Mouse (Mus musculus) embryonic facial prominence, embryonic 14.5 days (tissue): ENCODE measurements at regions not wholly inside any gene's neighbourhood (a gene's known extent, or its start where the extent isn't known, plus 50 kb on each side); places are given as distances from the start of the nearest gene placed in this dataset.

Experiments
- ATAC-seq: fragments of 200-750 bp; cut with Nextera tagmentation; 2 replicates; pipeline ENCODE4 v1.8.0; 2017; ENCODE audit warnings: low read depth, moderate number of reproducible peaks, moderate TSS enrichment
- DNase-seq: peaks from one replicate; pipeline ENCODE4 v3.0.0-alpha.2; 2015; ENCODE audit warnings: low spot score
- H3K27ac ChIP-seq: fragments of 300-500 bp; sonication (generic); replicated peaks from 2 replicates; pipeline ENCODE4 v1.5.1; 2014; ENCODE audit warnings: low read depth, mild to moderate bottlenecking, low read length, moderate library complexity
- H3K27me3 ChIP-seq: fragments of 300-500 bp; sonication (generic); replicated peaks from 2 replicates; pipeline ENCODE4 v1.6.1; 2014; ENCODE audit warnings: low read length; ENCODE audit not compliant: control insufficient read depth, insufficient read depth
- H3K36me3 ChIP-seq: fragments of 300-500 bp; sonication (generic); 2 replicates; pipeline ENCODE4 v1.6.1; 2014; ENCODE audit warnings: low read length, mixed read lengths; ENCODE audit not compliant: control insufficient read depth, insufficient read depth
- H3K4me1 ChIP-seq: fragments of 300-500 bp; sonication (generic); 2 replicates; pipeline ENCODE4 v1.6.1; 2014; ENCODE audit warnings: antibody characterized with exemption, low read length; ENCODE audit not compliant: control insufficient read depth, insufficient read depth
- H3K4me2 ChIP-seq: fragments of 300-500 bp; sonication (generic); 2 replicates; pipeline ENCODE4 v1.6.1; 2014; ENCODE audit warnings: low read depth, mild to moderate bottlenecking, low read length, moderate library complexity, mixed read lengths
- H3K4me3 ChIP-seq: fragments of 300-500 bp; sonication (generic); 2 replicates; pipeline ENCODE4 v1.5.1; 2014; ENCODE audit warnings: low read depth, mild to moderate bottlenecking, low read length
- H3K9ac ChIP-seq: fragments of 300-500 bp; sonication (generic); 2 replicates; pipeline ENCODE4 v1.6.1; 2014; ENCODE audit warnings: low read depth, mild to moderate bottlenecking, low read length, moderate library complexity, mixed read lengths
- H3K9me3 ChIP-seq: fragments of 300-500 bp; sonication (generic); 2 replicates; pipeline ENCODE4 v1.6.1; 2016; ENCODE audit warnings: low read length; ENCODE audit not compliant: control insufficient read depth
- WGBS: fragments of 180-500 bp; shearing (Covaris S2); extraction: QIAGEN DNeasy Blood & Tissue Kit; methylation state at CpG from one replicate; pipeline ENCODE4 v1.1.7; 2014; 5-methylcytosine and 5-hydroxymethylcytosine counted together

DNA sequence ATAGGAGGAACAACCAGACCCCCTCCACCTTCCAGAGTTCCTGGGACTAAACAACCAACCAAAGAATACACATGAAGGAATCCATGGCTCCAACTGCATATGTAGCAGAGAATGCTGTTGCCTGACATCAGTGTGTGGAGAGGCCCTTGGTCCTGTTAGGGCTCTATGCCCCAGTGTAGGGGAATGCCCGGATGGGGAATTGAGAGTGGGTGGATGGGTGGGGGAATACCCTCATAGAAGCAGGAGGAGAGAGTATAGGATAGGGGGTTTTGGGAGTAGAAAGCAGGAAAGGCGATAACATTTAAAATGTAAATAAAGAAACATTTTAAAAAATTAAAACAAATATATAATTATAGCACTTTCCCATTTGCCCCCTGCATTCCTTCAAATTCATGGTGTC lies 995.0 kb downstream of the Tbl1xr1 start:
- Histone ChIP-seq H3K36me3 (no peaks in the 10 kb centered on the region), H3K9me3 (no peaks in the 10 kb centered on the region), H3K9ac (no peak overlapping the region), H3K27ac (no peak overlapping the region), H3K4me1 (no peaks in the 10 kb centered on the region), H3K4me2 (no peak overlapping the region), H3K4me3 (no peak overlapping the region), H3K27me3 (no peaks in the 10 kb centered on the region)
- ATAC-seq (no peak), DNase-seq (no peak)
- WGBS = 88% methylated on average over 2 of the region's 2 CpGs
